Mouse (Mus musculus) erythroblast, embryonic 14.5 days (primary cell): ENCODE measurements around the gene Pdap1.

ENCODE experiments used
- GATA1 ChIP-seq: IDR thresholded peaks from 2 replicates; pipeline ENCODE4 v1.6.1; 2012; ENCODE audit warnings: low read length, inconsistent platforms, mixed read lengths
- TAL1 ChIP-seq: IDR thresholded peaks from 3 replicates; pipeline ENCODE4 v1.6.1; 2012; ENCODE audit warnings: low read length, inconsistent platforms, mixed read lengths

DNA sequence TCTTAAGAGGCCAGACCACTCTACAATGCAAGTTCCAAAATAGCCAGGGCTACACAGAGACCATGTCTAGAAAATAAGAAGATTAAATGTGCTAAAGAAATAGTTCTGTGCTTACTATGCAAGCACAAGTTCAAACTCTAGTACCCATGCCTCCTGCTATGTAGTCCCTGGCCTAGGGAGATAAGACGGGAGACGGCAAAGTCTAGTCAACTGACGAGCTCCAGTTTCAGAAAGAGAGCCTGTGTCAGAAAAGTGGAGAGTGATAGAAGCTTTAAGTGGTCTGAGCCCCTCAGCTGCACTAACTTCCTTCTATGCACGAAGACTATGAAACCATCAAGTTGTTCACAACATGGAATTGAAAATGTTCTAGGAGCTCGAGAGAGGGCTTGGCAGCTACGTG, 9.3 kb upstream of the Pdap1 start:
- TF ChIP-seq GATA1 (no peak), TAL1 (no peak)
